In the genomic region with DNA sequence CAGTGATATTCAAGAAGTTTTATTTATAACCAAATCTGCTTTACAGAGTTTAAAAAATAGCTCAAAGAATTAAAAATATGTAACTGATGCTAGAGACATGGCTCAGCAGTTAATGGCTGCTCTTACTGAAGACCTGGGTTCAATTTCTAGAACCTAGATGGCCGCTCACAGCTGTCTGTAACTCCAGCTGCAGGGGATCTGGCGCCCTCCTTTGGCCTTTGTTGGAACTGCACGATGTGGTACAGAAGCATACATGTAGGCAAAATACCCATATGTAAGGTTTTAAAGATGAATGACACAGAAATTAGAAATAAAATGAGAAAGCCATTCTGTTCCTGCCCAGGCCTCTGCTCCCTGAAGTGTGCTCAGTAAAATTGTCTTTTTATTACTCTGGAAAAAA, we compare ENCODE assay signal across 8 mouse cellular contexts. TPM values are rescaled to one million over a fixed set of nuclear protein-coding genes. Genes with fewer than 3 reads are reported as not detected.
DNase-seq lines count a peak whose midpoint lies in the region; ATAC-seq and TF ChIP-seq lines count a peak whose summit lies in the region.

No protein-coding gene starts in this region.

- H3K27me3 ChIP-seq in kidney, embryonic 15.5 days, result no peaks in the 10 kb centered on the region
- H3K27me3 ChIP-seq in midbrain, postnatal 0 days (ENCODE audit: insufficient read depth, low read length), result no peaks in the 10 kb centered on the region

- H3K4me3 ChIP-seq in kidney, embryonic 15.5 days (replicated peaks), result no peak overlapping the region
- no peak overlapping the region for H3K4me3 ChIP-seq in midbrain, postnatal 0 days (ENCODE audit: low read depth, low read length)

- H3K4me1 ChIP-seq in kidney, embryonic 15.5 days, result no peaks in the 10 kb centered on the region
- H3K4me1 ChIP-seq in midbrain, postnatal 0 days (ENCODE audit: insufficient read depth, low read length), result no peaks in the 10 kb centered on the region

- no peak for ATAC-seq in kidney, embryonic 15.5 days (replicated peaks; ENCODE audit: low FRiP score)
- no peak for ATAC-seq in midbrain, postnatal 0 days (ENCODE audit: low FRiP score)

- no peak overlapping the region for H3K27ac ChIP-seq in kidney, embryonic 15.5 days
- H3K27ac ChIP-seq in midbrain, postnatal 0 days (ENCODE audit: low read depth, low read length), result no peak overlapping the region

- intact Hi-C loops in heart, postnatal 10 days (cut with DNase I), result loop anchor here (2.0 kb wide), 1 partner anchor 116 kb away; no protein-coding TSS in a partner anchor

- no peaks in the 10 kb centered on the region for H3K36me3 ChIP-seq in kidney, embryonic 15.5 days
- H3K36me3 ChIP-seq in midbrain, postnatal 0 days (ENCODE audit: insufficient read depth, low read length), result no peaks in the 10 kb centered on the region

- 7% methylated on average over 3 of the region's 3 CpGs for WGBS in kidney, embryonic 15.5 days
- 7% methylated on average over 3 of the region's 3 CpGs for WGBS in midbrain, postnatal 0 days

- peak; percentile 28 for DNase-seq in kidney, adult 11 months
- DNase-seq in NIH3T3 (ENCODE audit: low read depth), result peak; percentile 73
- peak; percentile 37 to 47 for DNase-seq in cerebellum, postnatal 4 days (ENCODE audit: low spot score in 2 of 2)
- peak; percentile 43 to 70 for DNase-seq in heart, postnatal 10 days
- peak; percentile 32 to 56 for DNase-seq in left cerebral cortex, adult 18-20 months (ENCODE audit: low spot score in 2 of 2)
- peak; percentile 65 for DNase-seq in midbrain, postnatal 0 days (ENCODE audit: low spot score)
- peak; percentile 87 for DNase-seq in thymus, postnatal 0 days (ENCODE audit: low spot score)

- TF ChIP-seq CTCF in midbrain, postnatal 0 days (IDR thresholded peaks at IDR 0.05), result peak; percentile 82

- H3K4me2 ChIP-seq in kidney, embryonic 15.5 days, result no peak overlapping the region
- H3K4me2 ChIP-seq in midbrain, postnatal 0 days (ENCODE audit: low read depth, low read length, poor library complexity, severe bottlenecking), result no peak overlapping the region

- no peak overlapping the region for H3K9ac ChIP-seq in kidney, embryonic 15.5 days
- H3K9ac ChIP-seq in midbrain, postnatal 0 days (replicated peaks; ENCODE audit: low read length, poor library complexity, severe bottlenecking), result no peak overlapping the region

- no peaks in the 10 kb centered on the region for H3K9me3 ChIP-seq in kidney, embryonic 15.5 days (replicated peaks)
- no peaks in the 10 kb centered on the region for H3K9me3 ChIP-seq in midbrain, postnatal 0 days (ENCODE audit: low read length)

RNA-seq across cellular contexts. Expression of gene Ero1lb, which starts 23.3 kb away (rescaled TPM):
- 7.7 TPM in 2 replicates for polyA plus RNA-seq in kidney, embryonic 15.5 days (2015; fragmentation: Nextera tagmentation; extraction: Ambion mirVana)
- total RNA-seq in heart, postnatal 10 days (2021), result 1 to 10 TPM; 1.6 to 1.8 TPM
- total RNA-seq in left cerebral cortex, adult 18-20 months (2021), result 10 to 100 TPM; 14.1 to 17.0 TPM
- total RNA-seq in midbrain, postnatal 0 days (2014; rRNA removed), result 8.6 and 10.7 TPM in 2 replicates
- polyA plus RNA-seq in midbrain, postnatal 0 days (2015; fragmentation: Nextera tagmentation; extraction: Ambion mirVana), result 10.7 and 11.3 TPM in 2 replicates
- 9.5 and 9.7 TPM in 2 replicates for polyA plus RNA-seq in thymus, postnatal 0 days (2015; fragmentation: Nextera tagmentation; extraction: Ambion mirVana)

Comparison
In these comparisons a context has a peak if more than half of its experiments do, and no peak if none do; other contexts are left out.
1. DNase-seq: peak in every context shown above with its lines; median percentile 87 in thymus, postnatal 0 days; 73 in NIH3T3; 65 in midbrain, postnatal 0 days; 56 in heart, postnatal 10 days; 44 in left cerebral cortex, adult 18-20 months; 42 in cerebellum, postnatal 4 days; 28 in kidney, adult 11 months.